Mouse (Mus musculus): Measurements from ENCODE around the gene Hoxa9.
A peak's percentile ranks its signal among the peaks of the same experiment; 100 is the strongest.

Gene Hoxa9

GRCm38 (mm10) chr6:52200751-52201250 lies 30.1 kb downstream of the Hoxa9 start:
- DNase-seq, result no peak

- peak in 1 of 2 experiments; percentile 79 for DNase-seq
These were observed 30.7 kb downstream of the Hoxa9 start for GRCm38 (mm10) chr6:52200073-52200750.

GRCm38 (mm10) chr6:52197271-52197670 lies 33.6 kb downstream of the Hoxa9 start:
- peak; percentile 74 to 81 for DNase-seq

- peak in 1 of 2 experiments; percentile 26 for DNase-seq
These were observed 34.1 kb downstream of the Hoxa9 start for GRCm38 (mm10) chr6:52196811-52197210.

GRCm38 (mm10) chr6:52194690-52195089 lies 36.2 kb downstream of the Hoxa9 start:
- DNase-seq, result peak in 1 of 2 experiments; percentile 21

DNA sequence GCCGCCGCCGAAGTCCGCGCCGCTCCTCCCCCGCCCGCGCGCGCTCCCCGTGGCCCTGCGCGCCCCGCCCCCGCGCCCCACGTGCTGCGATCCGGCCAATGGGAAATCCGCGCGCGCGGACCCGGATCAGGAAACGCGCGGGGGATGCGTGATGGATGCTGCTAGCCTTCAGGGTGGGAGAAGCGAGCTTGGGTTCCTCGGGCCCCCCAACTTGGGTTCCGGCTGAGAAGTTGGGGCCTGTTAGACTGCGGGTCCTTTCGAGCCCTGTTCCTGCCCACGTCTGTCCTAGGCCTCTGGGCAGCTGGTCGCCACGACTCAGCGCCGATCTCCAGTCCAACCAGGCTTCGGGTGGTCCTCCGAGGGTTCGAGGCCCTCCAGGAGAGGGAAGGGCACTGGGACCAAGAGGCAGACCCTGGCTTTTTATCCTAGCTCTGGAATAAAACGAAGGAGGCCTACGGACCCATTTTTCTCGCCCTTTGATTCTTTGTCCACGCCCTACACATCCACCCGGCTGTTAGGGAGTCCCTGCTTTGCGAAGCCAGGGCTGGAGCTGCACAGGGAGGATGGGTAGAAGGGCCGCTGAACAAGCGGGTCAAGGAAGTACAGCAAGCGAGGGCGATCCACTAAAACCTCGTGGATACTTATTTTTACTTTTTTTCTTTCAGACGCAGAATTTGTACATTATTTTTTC lies 38.9 kb downstream of the Hoxa9 start:
- peak; percentile 91 to 94 for DNase-seq

GRCm38 (mm10) chr6:52190906-52191810 lies 39.7 kb downstream of the Hoxa9 start, which contains the start of gene Hoxa4:
Hoxa4 (minus strand) TSS chr6:52191753.
- DNase-seq, result peak; percentile 18 to 49

- peak; percentile 69 to 77 for DNase-seq
These were observed 40.5 kb downstream of the Hoxa9 start for GRCm38 (mm10) chr6:52190410-52190809.

GRCm38 (mm10) chr6:52189909-52190308 lies 41.0 kb downstream of the Hoxa9 start:
- peak; percentile 18 to 25 for DNase-seq

DNA sequence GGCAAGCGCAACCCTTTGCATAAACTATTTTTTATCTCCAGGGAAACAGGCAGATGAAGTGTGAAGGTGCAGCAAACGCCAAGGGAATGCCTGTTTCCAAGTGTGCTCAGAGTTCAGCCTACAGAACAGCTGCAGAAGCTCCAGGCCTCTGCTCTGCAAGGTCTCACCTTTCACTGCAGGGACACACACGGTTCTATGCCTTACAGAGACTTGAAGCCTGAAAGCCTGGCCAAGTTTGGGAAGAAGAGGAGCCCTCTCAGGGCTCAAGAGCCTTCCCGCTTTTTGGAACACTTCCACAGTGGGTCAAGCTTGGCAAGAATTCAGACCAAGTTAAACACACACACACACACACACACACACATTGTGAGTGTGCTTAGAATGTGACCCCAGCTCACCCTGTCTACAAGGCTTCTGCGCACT lies 41.7 kb downstream of the Hoxa9 start:
- peak; percentile 70 to 88 for DNase-seq

- no peak for DNase-seq
These were observed 44.4 kb downstream of the Hoxa9 start for GRCm38 (mm10) chr6:52186500-52186899.

DNA sequence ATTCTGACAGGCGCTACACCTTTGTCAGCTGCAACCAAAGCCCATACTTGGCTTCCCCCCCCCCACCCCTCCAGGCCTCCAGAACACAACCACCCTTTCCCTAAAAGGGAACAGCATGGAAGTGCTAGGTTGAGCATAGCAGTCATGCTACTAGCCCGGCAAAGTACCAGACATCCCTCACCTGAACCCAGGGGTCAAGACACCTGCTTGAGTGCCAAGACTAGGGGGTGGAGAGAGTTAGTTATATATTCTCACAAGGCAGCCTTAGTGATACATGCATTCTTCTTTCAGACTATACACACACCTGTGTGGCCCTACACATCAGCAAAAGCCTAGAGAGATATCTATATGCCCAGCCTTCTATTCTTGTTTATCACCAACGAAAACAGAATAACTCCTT lies 45.1 kb downstream of the Hoxa9 start:
- DNase-seq, result no peak

- peak; percentile 40 to 73 for DNase-seq
These were observed 45.7 kb downstream of the Hoxa9 start for GRCm38 (mm10) chr6:52185222-52185621.

- peak; percentile 8 to 31 for DNase-seq
These were observed 46.2 kb downstream of the Hoxa9 start for GRCm38 (mm10) chr6:52184668-52185067.

DNA sequence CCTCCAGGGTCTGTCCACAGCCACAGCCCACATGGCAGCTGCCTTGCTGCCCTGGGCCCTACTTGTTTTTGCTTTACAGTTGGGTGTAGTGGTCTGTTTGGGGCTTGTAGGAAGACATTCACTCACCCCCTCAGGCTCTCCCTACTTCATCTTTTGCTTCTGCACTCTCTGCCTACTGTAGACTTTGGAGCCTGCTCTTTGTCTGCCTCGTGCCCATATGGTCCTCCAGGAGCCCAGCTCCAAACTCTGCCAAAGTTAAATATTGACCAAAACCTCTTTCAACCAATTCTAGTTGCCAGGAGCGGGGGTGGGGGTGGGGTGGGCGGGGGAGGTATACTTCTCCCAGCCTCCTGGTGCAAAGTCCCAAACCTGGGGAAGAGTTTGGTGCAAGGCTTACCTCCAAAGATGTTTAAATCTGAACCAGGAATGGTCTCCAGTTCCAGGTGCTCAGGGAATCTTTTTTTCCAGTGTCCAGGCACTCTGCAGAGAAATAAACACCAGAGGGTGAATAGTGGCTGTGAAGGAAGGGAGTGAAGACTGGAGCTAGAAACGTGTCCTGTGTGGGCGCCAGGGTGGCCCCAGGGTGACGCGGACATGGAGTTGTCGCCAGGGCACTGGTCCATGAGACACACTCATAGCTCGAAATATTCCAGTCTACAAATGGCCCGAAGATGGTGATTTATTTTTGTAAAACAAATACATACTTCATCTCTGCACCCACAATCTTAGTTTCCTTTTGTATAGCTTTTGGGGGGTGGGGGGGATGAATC lies 47.4 kb downstream of the Hoxa9 start:
- DNase-seq, result peak; percentile 38 to 71

- DNase-seq, result no peak
These were observed 48.1 kb downstream of the Hoxa9 start for GRCm38 (mm10) chr6:52182793-52183192.

GRCm38 (mm10) chr6:52182030-52182429 lies 48.9 kb downstream of the Hoxa9 start:
- DNase-seq, result peak in 1 of 2 experiments; percentile 16

- DNase-seq, result no peak
These were observed 50.2 kb downstream of the Hoxa9 start for GRCm38 (mm10) chr6:52180726-52181125.

GRCm38 (mm10) chr6:52180213-52180710 lies 50.6 kb downstream of the Hoxa9 start:
- DNase-seq, result peak in 1 of 2 experiments; percentile 24

GRCm38 (mm10) chr6:52179690-52180089 lies 51.2 kb downstream of the Hoxa9 start:
- DNase-seq, result peak in 1 of 2 experiments; percentile 24

- DNase-seq, result peak in 1 of 2 experiments; percentile 26
These were observed 51.8 kb downstream of the Hoxa9 start for GRCm38 (mm10) chr6:52178918-52179665.
